Mouse (Mus musculus) lung, postnatal 10 days (tissue): ENCODE measurements around the gene Btbd35f10.
"Not testable (repeated sequence)": the region's sequence is repeated elsewhere in the genome, so short reads cannot be mapped to it uniquely, and the experiment has no call there.

Experiments used
- DNase-seq: peaks from one replicate; pipeline ENCODE4 v3.0.0; 2021

Gene Btbd35f10

GRCm38 (mm10) chrX:3752785-3753184, at the start of gene Btbd35f10:
Gene Btbd35f10, minus strand, starts transcription at chrX:3752885.
- DNase-seq: not testable (repeated sequence)
